Mouse (Mus musculus) right cerebral cortex, postnatal 36 days (tissue): ENCODE measurements around the gene Nol4l.

Source experiments
- DNase-seq, 2 experiments: peaks; one replicate each; pipeline ENCODE4 v3.0.0; 2022; ENCODE audit warnings: low spot score in 2 of 2, mixed read lengths in 1 of 2

Gene Nol4l

GRCm38 (mm10) chr2:153529931-153530766 is at the start of gene Nol4l:
Gene Nol4l, minus strand, starts transcription at chr2:153529971.
- DNase-seq = no peak

DNA sequence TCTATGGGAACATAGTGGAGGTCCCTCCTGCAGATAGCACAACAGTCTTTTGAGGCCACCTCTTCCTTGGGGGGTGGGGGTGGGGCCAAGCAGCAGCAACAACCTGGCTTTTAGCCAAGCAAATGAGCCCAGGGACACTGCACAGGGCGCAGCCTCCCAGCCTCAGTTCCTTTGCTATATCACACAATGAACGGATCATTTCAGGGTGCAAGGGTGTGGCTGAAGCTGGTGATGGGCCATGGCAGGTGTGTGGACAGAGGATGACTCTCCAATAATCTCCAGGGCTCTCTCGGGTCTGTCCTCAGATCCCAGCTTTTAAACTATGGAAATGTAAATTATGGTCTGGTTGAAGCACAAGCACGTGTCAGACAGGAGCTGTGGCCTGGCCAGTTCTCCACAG is 47.4 kb upstream of the Nol4l start:
- DNase-seq = no peak

GRCm38 (mm10) chr2:153576150-153576549 is 46.4 kb upstream of the Nol4l start:
- no peak for DNase-seq

DNA sequence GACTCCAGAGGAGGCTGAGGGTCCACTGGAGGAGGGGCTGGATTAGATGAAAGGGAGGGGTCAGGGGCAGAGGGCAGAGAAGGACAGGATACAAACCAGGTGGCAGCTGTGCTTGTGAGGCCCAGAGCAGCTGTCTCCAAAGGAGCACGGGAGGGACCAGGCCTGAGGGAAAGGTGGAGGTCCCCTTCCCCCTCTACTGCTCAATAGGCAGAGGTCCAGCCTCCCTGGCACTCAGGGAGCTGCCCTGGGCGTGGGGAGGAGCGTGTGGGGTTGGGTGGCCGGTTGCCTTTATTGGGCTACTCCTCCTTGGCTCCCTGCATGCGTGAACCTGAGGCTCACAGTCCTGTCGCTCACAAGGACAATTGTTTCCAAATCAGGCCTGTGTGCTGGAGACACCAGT is 45.8 kb upstream of the Nol4l start:
- DNase-seq = no peak

DNA sequence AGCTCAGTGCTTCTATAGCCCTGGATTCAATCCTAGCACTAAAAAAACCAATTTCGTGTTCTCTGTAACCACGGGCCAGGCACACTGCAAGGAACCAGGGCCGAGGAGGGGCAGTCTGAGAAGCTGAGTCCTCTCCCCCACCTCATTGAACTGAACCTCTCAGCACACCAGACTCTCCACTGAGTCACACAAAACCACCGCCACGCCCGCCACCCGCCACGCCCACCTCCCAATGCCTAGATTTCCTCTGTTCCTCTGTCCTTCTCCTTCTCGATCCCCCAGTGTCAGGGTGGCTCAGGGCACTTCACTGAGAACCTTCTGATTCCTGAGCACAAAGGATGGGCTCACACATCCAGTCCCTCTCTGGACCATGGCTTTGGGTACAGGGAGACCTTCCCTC is 43.3 kb upstream of the Nol4l start:
- DNase-seq = no peak

DNA sequence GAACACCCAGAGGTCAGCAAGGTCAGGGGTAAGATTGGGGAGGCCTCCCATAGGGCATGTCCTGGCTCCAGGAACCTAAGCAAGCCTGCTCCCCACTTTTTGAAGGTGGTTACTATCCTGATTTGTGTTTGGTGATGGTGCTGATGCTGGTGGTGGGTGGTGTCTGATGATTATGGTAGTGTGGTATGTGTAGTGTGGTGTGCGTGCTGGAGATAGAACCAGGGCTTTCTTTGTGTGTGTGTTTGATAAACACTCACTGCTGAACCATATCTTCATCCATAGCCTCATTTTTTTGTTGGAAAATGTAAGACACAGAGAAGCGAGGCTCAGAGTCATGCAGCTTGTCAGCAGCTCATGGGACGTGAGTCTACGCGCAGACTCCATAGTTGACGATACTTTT is 38.8 kb upstream of the Nol4l start:
- DNase-seq = no peak

- DNase-seq = no peak
Observed at GRCm38 (mm10) chr2:153568013-153568412, 38.2 kb upstream of the Nol4l start.

- DNase-seq = no peak
Observed at GRCm38 (mm10) chr2:153564343-153564742, 34.6 kb upstream of the Nol4l start.

- DNase-seq = no peak
Observed at GRCm38 (mm10) chr2:153561564-153561963, 31.8 kb upstream of the Nol4l start.

DNA sequence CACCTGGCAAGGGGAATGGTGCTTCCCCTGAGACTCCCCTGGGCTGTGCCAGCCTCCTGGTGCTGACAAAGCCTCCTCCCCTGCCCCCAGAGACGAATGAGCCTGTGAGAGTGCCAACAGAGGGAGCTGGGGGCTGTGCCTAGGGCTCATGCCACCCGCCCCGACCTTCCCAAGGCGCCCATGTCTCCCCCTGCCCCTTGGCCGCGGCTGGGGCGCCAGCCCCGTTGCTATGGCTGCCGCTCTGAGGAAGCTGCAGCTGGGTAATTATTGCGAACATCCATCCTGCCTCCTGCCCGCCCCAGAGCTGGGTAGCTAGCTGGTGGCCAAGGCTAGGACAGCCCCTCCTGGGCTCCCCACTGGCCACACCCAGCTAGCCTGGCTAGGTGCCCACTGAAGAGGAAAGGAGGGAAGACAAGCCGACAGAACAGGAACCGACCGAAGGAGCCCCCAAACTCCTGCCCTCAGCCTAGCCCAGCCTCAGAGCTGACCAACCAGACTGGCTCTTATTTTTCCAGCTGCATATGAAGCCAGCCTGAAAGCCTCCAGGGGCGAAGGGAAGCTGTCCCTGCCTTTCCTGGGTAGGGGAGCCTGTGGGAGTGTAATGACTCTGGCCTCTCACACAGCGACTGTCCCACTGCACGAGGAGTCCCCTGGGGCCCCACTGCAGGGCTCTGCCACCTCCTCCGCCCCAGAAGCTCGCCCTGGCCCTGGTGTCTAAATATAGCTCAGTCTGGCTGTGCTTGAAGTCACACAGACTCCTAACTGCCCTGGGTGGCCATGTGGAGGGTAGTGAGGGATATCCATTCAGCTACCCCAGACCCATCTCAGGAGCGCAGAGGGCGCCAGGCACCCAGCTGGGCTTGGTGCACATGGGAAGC is 31.1 kb upstream of the Nol4l start:
- no peak for DNase-seq

- peak; percentile 23 to 46 for DNase-seq
Observed at GRCm38 (mm10) chr2:153559613-153560152, 29.9 kb upstream of the Nol4l start.

DNA sequence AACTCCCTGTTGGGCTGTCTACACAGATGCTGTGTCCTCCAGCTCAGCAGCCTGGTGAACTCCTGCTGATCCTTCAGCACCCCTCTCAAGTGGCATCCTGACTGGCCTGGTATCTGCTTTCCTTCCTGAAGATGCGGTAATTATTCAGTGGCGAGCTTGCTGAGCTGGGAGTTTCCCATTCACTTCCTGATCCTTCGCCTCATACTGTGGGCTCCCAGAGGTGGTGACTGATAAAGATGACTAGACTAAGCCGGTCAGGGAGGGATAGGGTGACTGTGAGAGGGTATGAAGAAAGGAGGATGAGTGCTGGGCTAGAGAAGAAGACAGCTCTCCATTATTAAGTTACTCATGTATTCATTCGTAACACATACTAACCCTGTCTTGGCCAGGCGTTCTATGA is 28.7 kb upstream of the Nol4l start:
- DNase-seq = no peak

DNA sequence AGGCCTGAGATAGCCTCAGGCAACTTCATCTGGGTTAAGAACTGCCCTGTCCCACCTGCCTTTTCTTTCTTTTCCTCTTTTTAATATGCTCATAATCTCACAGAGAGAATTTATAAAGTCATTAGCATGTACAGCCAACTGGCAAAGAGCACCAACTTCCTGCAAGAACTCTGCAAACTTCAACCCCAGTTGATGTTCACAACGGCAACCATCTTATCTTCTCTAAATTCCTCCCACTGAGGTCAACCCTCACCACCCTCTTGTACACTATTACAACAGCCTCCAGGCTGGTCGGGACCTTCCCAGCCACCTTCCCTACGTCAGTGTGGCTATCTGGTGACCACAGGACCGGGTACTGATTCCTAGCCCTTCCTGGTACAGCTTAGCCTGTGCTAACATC is 27.5 kb upstream of the Nol4l start:
- no peak for DNase-seq

- no peak for DNase-seq
Observed at GRCm38 (mm10) chr2:153556208-153556607, 26.4 kb upstream of the Nol4l start.

- DNase-seq = no peak
Observed at GRCm38 (mm10) chr2:153554543-153554942, 24.8 kb upstream of the Nol4l start.

- DNase-seq = no peak
Observed at GRCm38 (mm10) chr2:153549486-153549885, 19.7 kb upstream of the Nol4l start.

DNA sequence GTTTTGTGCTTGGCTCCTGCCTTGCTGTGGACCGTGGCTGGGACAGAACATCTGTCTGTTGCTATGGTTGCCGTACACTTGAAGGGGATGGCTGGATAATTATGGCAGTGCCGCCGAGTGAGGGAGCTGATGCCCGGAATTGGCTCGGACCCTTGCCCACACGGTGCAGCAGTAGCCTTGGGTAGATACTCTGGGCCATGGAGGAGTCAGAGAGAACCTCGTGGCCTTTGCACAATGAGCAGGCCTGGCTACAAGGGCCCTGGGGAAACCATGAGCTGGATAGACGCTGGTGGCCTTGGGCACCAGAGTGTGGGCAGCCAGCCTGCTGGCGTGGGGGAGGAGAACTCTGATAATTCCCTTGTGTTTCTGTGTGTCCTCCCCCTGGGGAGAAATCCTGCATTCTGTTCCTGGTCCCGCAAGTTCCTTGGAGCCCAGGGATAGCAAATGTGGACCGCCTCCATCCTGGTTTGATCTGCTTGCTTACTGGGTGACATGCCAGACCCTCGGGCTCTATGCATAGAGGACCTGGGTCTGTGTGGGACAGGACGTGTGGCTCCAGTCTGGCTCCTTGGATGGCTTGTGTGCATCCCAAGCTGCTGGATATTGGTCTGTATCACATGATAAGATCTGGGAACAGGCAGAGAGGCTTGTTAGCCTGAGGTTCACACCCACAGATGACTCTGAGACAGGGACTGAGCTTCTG is 18.6 kb upstream of the Nol4l start:
- no peak for DNase-seq

DNA sequence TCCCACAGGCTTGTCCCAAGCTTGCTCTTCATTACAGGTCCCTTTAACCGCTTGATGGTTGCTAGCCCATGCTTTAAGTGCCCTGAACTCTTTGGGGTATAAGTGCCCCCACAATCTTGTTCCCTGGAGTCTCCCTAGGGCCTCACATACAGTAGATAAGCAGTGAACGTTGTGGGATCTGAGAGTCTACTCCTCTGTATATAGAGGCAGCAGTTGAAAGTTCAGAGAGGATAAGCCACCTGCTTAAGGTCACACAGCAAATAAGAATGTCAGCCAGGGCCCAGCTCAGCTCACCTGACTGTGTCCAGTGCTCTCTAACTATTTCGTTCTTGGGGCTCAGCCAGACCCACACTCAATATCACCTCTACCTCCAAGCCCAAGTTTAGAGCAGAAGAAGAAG is 17.9 kb upstream of the Nol4l start:
- DNase-seq = no peak

- no peak for DNase-seq
Observed at GRCm38 (mm10) chr2:153546972-153547371, 17.2 kb upstream of the Nol4l start.

DNA sequence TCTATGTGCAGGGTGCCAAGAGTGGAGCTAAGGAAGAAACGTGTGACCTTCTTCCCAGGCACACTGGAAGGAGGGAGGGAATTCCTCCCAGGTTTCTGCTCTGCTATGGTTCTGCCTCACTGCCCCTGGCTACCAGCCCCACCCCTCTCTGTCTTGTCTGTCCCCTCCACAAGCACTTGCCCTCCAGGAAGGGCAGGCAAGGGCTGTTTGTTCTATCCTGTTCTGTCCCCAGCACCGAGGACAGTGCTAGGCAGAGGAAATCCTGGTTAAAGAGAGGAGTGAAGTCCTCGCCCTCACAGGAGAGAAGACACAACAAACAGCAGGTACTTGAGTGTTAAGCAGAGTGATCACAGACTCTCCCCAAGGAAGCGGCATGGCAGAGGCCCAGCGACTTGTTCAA is 16.7 kb upstream of the Nol4l start:
- DNase-seq = no peak

- DNase-seq = no peak
Observed at GRCm38 (mm10) chr2:153544771-153545170, 15.0 kb upstream of the Nol4l start.
